Mouse (Mus musculus): Measurements from ENCODE around the gene Bmp2k. TPM values are rescaled to one million over a fixed set of nuclear protein-coding genes. Genes with fewer than 3 reads are reported as not detected.
"Not testable (repeated sequence)": the region's sequence is repeated elsewhere in the genome, so short reads cannot be mapped to it uniquely, and the experiment has no call there.

Bmp2k gene
- total RNA-seq, 2 experiments from 2014 or later: 96.1 to 140 TPM

DNA sequence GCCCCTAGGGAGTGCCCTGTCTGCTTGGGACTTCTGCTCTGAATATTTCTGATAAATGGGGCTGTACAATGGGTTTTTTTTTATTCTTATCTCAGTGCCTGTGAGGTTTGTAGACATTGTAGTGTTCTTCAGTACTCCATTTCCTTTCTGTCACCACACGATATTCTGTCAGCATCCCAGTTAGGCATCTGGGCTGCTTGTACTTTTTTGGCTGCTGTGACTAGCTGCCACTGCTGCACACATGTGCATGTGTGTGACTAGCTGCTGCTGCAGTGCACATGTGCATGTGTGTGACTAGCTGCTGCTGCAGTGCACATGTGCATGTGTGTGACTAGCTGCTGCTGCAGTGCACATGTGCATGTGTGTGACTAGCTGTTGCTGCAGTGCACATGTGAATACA is 31.4 kb downstream of the Bmp2k start:
- ATAC-seq (replicated peaks; ENCODE audit: low FRiP score, poor library complexity, severe bottlenecking): not testable (repeated sequence)

GRCm38 (mm10) chr5:97031771-97032170 is 34.3 kb downstream of the Bmp2k start:
- no peak for ATAC-seq (replicated peaks; ENCODE audit: low FRiP score, poor library complexity, severe bottlenecking)

DNA sequence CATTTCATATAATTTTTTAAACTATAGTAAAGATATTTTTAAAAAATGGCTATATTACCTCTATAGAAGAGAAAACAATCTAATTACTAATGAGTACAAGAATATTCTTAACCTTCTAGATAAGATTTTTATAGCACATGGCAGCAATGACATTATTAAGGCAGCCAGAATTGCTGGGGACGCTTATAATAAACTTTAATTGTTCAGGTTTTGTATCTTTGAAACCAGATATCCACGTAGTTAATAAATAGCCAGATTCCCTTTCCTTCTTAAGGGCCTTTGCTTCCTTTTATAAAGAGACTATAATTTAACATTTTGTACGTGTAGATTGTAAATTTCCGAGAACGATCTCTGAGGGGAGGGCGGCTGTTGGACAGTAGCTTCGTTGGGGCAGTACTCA is 47.8 kb downstream of the Bmp2k start:
- ATAC-seq (replicated peaks; ENCODE audit: low FRiP score, poor library complexity, severe bottlenecking): no peak

- no peak for ATAC-seq (replicated peaks; ENCODE audit: low FRiP score, poor library complexity, severe bottlenecking)
Observed at GRCm38 (mm10) chr5:97046680-97047079, 49.2 kb downstream of the Bmp2k start.

GRCm38 (mm10) chr5:97048905-97049304 is 51.4 kb downstream of the Bmp2k start:
- ATAC-seq (replicated peaks; ENCODE audit: low FRiP score, poor library complexity, severe bottlenecking): no peak

DNA sequence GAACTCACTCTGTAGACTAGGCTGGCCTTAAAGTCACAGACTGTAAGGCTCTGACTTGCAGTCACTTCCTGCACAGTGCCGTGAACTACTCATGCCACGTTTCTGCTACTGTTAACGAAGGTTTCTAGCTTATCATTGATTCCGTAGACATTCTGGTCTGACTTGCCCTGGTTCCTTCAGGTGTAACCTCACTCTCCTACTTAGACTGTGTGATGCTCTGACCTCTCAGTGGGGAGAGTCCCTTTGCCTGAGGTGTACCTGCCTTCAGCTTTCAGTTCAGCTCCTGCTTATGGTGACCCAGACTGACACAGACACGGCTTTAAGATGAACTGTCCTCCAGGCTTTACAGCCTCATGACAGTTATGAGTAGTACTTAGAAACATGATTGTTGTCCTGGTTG is 56.7 kb downstream of the Bmp2k start:
- ATAC-seq (replicated peaks; ENCODE audit: low FRiP score, poor library complexity, severe bottlenecking): no peak

- no peak for ATAC-seq (replicated peaks; ENCODE audit: low FRiP score, poor library complexity, severe bottlenecking)
Observed at GRCm38 (mm10) chr5:97054801-97055200, 57.3 kb downstream of the Bmp2k start.

- peak; percentile 69 for ATAC-seq (replicated peaks; ENCODE audit: low FRiP score, poor library complexity, severe bottlenecking)
Observed at GRCm38 (mm10) chr5:97055511-97056068, 58.1 kb downstream of the Bmp2k start.

DNA sequence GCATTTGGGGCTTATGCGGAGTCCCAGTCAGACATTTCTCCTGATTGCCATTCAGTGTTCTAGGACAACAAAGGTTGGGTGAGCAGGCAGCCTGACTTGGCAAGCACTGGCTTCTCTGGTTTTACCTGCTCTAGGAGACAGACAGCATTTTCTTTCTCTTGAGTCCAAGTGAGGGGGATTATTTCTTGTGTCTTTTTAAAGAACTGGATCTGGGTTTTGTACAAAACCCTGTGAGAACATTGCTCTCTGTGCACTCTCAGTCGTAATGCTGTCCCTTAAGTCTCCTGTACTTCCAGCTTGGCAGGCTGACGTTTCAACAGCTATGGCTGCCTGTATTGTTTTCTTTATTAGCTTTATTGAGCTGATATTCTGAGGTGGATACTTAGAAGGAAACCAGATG is 58.9 kb downstream of the Bmp2k start:
- ATAC-seq (replicated peaks; ENCODE audit: low FRiP score, poor library complexity, severe bottlenecking): no peak

DNA sequence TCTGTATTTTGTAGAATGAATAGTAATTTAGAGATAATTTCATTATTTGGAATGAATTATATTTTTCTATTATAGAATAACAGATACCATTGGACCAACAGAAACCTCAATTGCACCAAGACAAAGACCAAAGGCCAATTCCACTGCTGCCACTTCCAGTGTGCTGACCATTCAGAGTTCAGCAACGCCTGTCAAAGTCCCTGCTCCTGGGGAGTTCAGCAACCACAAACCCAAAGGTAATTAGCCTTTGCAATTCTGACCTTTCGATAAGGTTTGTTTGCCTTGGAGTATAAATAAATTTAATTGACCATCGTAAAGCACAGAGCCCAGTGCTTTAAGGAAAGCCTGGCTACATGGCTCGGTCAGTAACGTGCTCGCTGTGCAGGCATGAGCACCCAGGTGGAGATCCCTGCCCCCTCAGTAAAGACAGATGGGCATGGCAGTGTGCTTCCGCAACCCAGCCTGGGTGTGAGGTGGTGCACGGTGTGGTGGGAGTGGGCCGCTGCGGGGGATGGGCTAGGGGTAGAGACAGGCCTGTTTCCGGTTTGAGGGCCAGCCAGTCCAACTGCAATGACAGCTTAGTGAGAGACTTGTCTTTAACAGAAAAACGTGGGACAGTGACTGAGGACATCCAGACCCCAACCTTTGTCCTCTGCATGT is 59.4 kb downstream of the Bmp2k start:
- ATAC-seq (replicated peaks; ENCODE audit: low FRiP score, poor library complexity, severe bottlenecking): no peak

DNA sequence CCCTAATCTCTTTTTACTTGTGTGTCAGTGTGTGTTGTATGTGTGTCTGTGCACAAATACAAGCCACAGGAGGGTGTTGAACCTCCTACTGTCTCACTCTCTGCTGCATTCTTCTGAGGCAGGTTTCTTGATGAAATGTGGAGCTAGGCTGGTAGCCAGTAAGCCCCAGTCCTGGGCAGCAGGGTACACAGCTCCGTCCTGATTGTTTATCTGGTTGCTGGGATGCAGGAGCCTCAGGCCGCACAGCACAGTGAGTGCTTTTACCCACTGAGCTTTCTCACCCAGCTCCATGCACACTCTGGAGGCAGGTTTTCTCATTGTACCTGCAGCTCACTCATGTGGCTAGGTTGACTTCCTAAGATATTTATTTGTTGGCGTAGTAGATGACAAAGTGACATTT is 63.4 kb downstream of the Bmp2k start:
- ATAC-seq (replicated peaks; ENCODE audit: low FRiP score, poor library complexity, severe bottlenecking): no peak

GRCm38 (mm10) chr5:97062041-97062440 is 64.6 kb downstream of the Bmp2k start:
- ATAC-seq (replicated peaks; ENCODE audit: low FRiP score, poor library complexity, severe bottlenecking): no peak

- ATAC-seq (replicated peaks; ENCODE audit: low FRiP score, poor library complexity, severe bottlenecking): no peak
Observed at GRCm38 (mm10) chr5:97065746-97066145, 68.3 kb downstream of the Bmp2k start.

- no peak for ATAC-seq (replicated peaks; ENCODE audit: low FRiP score, poor library complexity, severe bottlenecking)
Observed at GRCm38 (mm10) chr5:97075476-97076151, 78.1 kb downstream of the Bmp2k start.

GRCm38 (mm10) chr5:97076167-97076566 is 78.7 kb downstream of the Bmp2k start:
- no peak for ATAC-seq (replicated peaks; ENCODE audit: low FRiP score, poor library complexity, severe bottlenecking)

GRCm38 (mm10) chr5:97077676-97078075 is 80.2 kb downstream of the Bmp2k start:
- ATAC-seq (replicated peaks; ENCODE audit: low FRiP score, poor library complexity, severe bottlenecking): no peak

DNA sequence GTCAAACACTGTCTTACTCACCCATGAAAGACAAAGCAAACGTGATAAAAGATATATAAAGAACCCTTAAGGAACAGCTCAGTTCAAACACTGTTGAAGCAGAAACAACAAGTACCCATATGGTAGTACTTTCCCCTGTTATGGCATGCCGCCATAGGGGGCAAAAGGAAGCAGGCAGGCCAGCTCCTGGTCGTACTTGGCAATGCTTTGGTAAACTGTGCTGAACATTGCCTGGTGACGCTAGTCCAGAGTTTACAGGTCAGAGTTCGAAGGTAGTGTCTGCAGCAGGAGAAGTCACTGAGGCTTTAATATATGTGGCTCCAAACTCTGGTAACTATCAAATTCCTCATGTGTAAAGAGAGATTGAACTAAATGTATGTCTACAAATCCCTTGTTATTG is 81.2 kb downstream of the Bmp2k start:
- ATAC-seq (replicated peaks; ENCODE audit: low FRiP score, poor library complexity, severe bottlenecking): no peak

DNA sequence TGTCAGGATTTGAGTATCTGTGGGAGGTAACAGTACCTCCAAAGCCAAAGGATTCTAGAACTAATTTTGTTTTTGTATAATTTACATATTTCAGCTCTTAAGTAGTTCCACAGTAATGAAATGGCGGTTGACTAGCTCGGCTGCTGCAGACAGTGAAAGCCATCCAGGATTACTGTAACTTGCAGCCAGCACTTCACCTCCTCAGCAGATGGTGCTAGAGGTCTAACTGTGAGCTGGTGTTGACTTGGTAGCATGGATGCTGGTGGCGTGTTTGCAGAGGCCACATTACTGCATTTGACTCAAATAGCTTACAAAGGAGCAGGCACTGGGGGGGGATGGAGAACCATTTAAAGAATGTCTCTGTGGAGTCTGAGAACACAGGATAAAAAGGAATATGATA is 84.0 kb downstream of the Bmp2k start:
- ATAC-seq (replicated peaks; ENCODE audit: low FRiP score, poor library complexity, severe bottlenecking): no peak

- ATAC-seq (replicated peaks; ENCODE audit: low FRiP score, poor library complexity, severe bottlenecking): no peak
Observed at GRCm38 (mm10) chr5:97083701-97084100, 86.2 kb downstream of the Bmp2k start.

- no peak for ATAC-seq (replicated peaks; ENCODE audit: low FRiP score, poor library complexity, severe bottlenecking)
Observed at GRCm38 (mm10) chr5:97084541-97084940, 87.1 kb downstream of the Bmp2k start.

GRCm38 (mm10) chr5:97085071-97085470 is 87.6 kb downstream of the Bmp2k start:
- ATAC-seq (replicated peaks; ENCODE audit: low FRiP score, poor library complexity, severe bottlenecking): no peak

Measured in erythroid progenitor cell, adult 5-6 weeks (primary cell).